Mouse (Mus musculus): ENCODE data around the gene App.

- TF ChIP-seq GATA1 (IDR thresholded peaks at IDR 0.05; ENCODE audit: borderline replicate concordance, low read length) (no peak), FLI1 (IDR thresholded peaks at IDR 0.05; ENCODE audit: low read length) (no peak)
Measured at GRCm38 (mm10) chr16:85101544-85101943, 72.0 kb downstream of the App start.

All from megakaryocyte, embryonic 14.5 days (primary cell).